Mouse (Mus musculus): Measurements from ENCODE around the gene Clca4a. TPM values are rescaled to one million over a fixed set of nuclear protein-coding genes. Genes with fewer than 3 reads are reported as not detected.
A peak's percentile ranks its signal among the peaks of the same experiment; 100 is the strongest.
"Not testable (repeated sequence)": the region's sequence is repeated elsewhere in the genome, so short reads cannot be mapped to it uniquely, and the experiment has no call there.

Clca4a gene
- polyA plus RNA-seq (2012; rRNA removed): not detected in 2 replicates

- DNase-seq (ENCODE audit: extremely low spot score in 1 of 2, low spot score in 1 of 2): no peak
Measured at GRCm38 (mm10) chr3:144974945-144975344, at the start of gene Clca4a. Clca4a (minus strand) TSS chr3:144975045.

DNA sequence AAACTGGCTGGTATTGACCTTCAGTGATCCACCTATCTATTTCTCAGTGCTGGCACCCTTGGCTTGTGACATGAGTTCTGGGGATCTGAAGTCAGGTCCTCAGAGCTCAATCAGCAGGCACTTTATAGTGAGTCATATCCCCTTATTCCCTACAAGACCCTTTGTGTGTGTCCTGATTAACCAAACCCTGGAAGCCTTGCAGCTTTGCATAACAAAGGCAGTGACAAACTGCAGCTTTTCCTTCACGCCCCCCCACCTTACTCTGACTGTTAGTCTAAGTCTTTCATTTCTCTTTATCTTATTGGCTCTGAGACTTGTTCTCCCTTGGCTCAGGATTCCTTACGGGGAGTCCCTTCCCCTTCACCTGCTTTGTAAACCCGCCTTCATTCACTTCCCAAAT lies 43.0 kb upstream of the Clca4a start:
- no peak for DNase-seq (ENCODE audit: extremely low spot score in 1 of 2, low spot score in 1 of 2)

GRCm38 (mm10) chr3:145004422-145004821 lies 29.6 kb upstream of the Clca4a start:
- DNase-seq (ENCODE audit: extremely low spot score in 1 of 2, low spot score in 1 of 2): peak in 1 of 2 experiments; percentile 8

GRCm38 (mm10) chr3:145000912-145001311 lies 26.1 kb upstream of the Clca4a start:
- DNase-seq (ENCODE audit: extremely low spot score in 1 of 2, low spot score in 1 of 2): no peak

DNA sequence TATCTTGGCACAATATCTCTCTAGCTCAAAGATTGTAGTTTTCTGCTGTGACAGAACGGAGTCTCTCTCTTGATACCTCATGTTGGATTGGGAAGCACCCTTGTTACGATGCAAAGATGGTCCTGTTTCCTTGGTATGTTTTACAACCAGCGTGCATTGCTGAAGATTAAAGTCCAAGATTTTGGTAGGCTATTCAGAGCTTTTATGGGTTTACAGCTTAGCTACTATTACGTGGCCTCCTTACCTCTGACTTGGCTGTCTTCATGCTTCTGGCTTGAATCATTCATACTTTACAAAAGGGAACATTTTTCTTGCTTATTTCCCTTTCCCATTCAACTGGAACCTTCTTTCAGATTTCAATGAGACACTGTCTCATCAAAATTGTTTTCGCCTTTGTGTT lies 18.2 kb upstream of the Clca4a start:
- no peak for DNase-seq (ENCODE audit: extremely low spot score in 1 of 2, low spot score in 1 of 2)

DNA sequence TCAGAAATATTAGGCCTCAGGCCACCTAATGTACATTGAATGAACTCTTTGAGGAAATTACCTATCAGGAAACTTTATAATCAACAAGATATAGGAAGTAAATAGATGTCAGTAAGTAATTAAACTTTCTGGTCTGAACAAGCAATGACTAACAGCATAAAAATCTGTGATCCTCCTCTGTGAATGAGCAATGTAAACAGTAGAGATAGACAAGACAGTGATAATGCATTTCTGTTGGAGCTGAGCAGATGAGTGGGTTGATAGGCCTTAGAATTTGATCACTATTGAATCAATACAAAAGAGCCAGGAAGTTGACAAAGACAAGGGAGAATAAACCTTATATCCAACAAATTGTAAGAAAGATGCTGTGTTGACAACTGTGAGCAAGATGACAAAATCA lies 17.8 kb upstream of the Clca4a start:
- DNase-seq (ENCODE audit: extremely low spot score in 1 of 2, low spot score in 1 of 2): no peak

DNA sequence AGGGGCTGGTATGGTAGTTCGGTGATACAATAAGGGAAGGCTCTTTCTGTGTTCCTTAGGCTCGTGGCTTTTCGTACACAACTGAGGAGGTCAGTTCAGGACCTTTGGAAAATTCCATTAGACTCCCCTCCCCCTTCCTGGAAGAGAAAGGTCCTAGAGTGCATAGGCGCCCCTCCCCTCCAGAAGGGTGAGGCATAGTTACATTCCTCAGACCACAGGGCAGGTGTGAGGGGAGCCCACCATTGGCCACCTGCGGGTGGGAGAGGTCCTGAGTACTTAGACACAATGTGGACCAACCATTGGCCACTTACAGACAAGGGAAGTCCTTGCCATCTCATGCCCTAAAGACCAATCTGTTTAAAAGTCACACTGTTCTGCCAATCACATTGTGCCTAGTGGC lies 11.0 kb upstream of the Clca4a start:
- DNase-seq (ENCODE audit: extremely low spot score in 1 of 2, low spot score in 1 of 2): no peak

- peak in 1 of 2 experiments; percentile 13 for DNase-seq (ENCODE audit: extremely low spot score in 1 of 2, low spot score in 1 of 2)
Measured at GRCm38 (mm10) chr3:144980551-144980950, 5.7 kb upstream of the Clca4a start.

- no peak for DNase-seq (ENCODE audit: extremely low spot score in 1 of 2, low spot score in 1 of 2)
Measured at GRCm38 (mm10) chr3:144977631-144978030, 2.8 kb upstream of the Clca4a start.

- DNase-seq (ENCODE audit: extremely low spot score in 1 of 2, low spot score in 1 of 2): no peak
Measured at GRCm38 (mm10) chr3:144976091-144976490, 1.2 kb upstream of the Clca4a start.

GRCm38 (mm10) chr3:144971553-144972270 lies 3.1 kb downstream of the Clca4a start:
- no peak for DNase-seq (ENCODE audit: extremely low spot score in 1 of 2, low spot score in 1 of 2)

DNA sequence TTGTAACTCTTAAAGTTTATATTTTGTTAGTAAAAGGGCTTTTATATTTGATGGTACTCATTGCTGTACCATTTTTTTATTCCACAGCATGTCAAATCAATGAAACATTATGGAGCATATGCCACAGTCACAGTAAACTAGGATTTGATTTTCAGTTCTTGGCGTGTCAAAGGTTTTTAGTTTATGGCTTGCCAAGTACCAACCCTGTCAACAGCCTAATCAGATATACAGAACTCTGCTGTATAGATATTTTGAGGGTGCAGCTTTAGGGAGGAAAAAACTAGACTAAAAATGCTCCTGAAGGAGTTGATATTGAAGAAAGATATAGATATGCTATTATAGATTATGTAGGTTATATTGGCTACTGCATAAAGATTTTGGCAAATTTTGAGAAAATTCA lies 5.1 kb downstream of the Clca4a start:
- no peak for DNase-seq (ENCODE audit: extremely low spot score in 1 of 2, low spot score in 1 of 2)

DNA sequence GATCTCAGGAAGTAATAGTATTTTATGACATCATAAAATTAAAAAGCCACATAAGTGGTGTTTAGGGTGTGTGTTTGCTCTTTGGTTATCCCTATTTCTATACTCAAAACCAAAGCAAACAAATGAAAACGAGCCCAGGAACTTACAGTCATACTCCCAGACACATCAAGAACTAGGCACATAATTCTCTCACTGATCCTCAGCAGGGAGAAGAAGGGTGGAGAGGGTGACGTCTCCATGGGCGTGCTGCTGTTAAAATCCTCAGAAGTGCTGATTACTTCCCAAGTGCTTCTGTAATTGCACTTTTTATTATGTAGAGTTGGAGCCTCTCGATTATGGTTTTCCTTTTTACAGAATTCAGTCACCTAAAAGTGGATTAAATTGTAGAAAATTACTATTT lies 8.8 kb downstream of the Clca4a start:
- no peak for DNase-seq (ENCODE audit: extremely low spot score in 1 of 2, low spot score in 1 of 2)

DNA sequence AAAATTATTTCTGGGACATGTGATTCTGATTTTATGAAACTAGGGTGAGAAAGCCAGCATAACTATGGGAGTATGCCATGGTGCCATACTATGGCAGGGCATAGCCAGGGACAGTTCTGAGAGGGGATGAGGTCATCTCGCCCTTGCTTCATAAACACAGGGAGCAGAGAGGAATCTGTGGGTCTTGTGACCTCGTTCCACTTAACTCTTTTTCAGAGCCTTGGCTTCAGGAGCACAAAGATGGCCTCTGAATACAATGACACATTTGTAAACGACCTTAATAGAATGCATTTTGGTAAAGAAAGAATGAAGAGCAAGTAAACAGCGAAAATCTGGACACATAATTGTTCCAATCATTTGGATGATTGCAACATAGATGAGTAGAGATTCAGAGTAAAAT lies 24.0 kb downstream of the Clca4a start:
- DNase-seq (ENCODE audit: extremely low spot score in 1 of 2, low spot score in 1 of 2): no peak

- not testable (repeated sequence) for DNase-seq (ENCODE audit: extremely low spot score in 1 of 2, low spot score in 1 of 2)
Measured at GRCm38 (mm10) chr3:144947376-144947775, 27.5 kb downstream of the Clca4a start.

DNA sequence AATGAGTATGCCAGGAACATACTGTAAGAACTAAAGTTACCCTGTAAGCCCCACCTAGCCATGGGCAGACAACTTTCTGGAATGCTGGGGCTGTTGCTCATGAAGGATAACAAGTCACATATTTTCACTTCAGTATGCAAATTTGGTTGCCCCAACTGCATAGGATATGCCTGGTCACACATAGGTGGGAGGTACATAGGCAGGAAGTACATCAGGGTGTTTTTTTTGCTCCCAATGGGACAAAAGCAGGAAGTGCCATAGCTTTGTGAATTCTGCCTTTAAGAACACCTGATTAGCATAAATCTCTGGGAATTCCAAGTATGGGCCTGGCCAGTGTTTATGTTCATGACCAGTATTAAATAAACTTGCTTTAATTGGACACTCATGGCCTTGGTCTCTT lies 41.2 kb downstream of the Clca4a start:
- not testable (repeated sequence) for DNase-seq (ENCODE audit: extremely low spot score in 1 of 2, low spot score in 1 of 2)

DNA sequence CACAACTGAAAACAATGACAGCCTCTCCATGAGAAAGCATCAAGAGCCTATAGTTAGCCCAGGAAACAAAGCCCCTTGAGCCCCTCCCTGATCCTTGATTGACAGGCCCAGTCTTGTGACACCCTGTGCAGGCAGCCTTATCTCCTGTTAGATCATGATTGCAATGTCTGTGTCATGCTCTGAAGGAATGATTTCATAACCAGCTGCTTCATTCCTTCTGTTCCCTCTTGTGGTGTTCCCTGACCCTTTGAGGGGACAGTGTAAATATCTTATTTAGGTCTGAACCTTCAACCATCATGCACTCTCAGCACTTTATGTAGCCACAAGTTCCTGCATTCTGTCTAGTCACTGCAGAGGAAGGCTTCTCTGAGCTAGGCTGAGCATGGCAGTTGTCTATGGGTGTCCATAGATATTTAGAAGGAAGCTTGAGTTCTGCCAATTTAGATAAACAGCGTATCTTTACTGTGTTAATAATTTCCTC lies 41.8 kb downstream of the Clca4a start:
- no peak for DNase-seq (ENCODE audit: extremely low spot score in 1 of 2, low spot score in 1 of 2)

GRCm38 (mm10) chr3:144932335-144932734 lies 42.5 kb downstream of the Clca4a start, which contains the start of gene Clca4b:
Clca4b (minus strand) TSS chr3:144932529.
- no peak for DNase-seq (ENCODE audit: extremely low spot score in 1 of 2, low spot score in 1 of 2)

- no peak for DNase-seq (ENCODE audit: extremely low spot score in 1 of 2, low spot score in 1 of 2)
Measured at GRCm38 (mm10) chr3:144914014-144914413, 60.8 kb downstream of the Clca4a start.
